ENCODE assay signal across 8 mouse cellular contexts in genomic region chr6:4457555-4457996, GRCm38 (mm10). TPM values are rescaled to one million over a fixed set of nuclear protein-coding genes. Genes with fewer than 3 reads are reported as not detected.
DNase-seq lines count a peak whose midpoint lies in the region; ATAC-seq and TF ChIP-seq lines count a peak whose summit lies in the region.

No protein-coding gene starts in this region.

- no peak overlapping the region for H3K27ac ChIP-seq in liver, postnatal 0 days (ENCODE audit: low read depth)
- peak overlapping the region; percentile 88 for H3K27ac ChIP-seq in embryonic facial prominence, embryonic 10.5 days (replicated peaks)
- peak overlapping the region; percentile 73 for H3K27ac ChIP-seq in heart, embryonic 15.5 days
- H3K27ac ChIP-seq in limb, embryonic 13.5 days, result peak overlapping the region; percentile 96

- H3K9me3 ChIP-seq in liver, postnatal 0 days (ENCODE audit: low read length), result no peaks in the 10 kb centered on the region
- H3K9me3 ChIP-seq in embryonic facial prominence, embryonic 10.5 days, result no peaks in the 10 kb centered on the region
- no peaks in the 10 kb centered on the region for H3K9me3 ChIP-seq in heart, embryonic 15.5 days (replicated peaks)
- no peaks in the 10 kb centered on the region for H3K9me3 ChIP-seq in limb, embryonic 13.5 days

- H3K4me1 ChIP-seq in liver, postnatal 0 days (ENCODE audit: insufficient read depth), result no peaks in the 10 kb centered on the region
- H3K4me1 ChIP-seq in embryonic facial prominence, embryonic 10.5 days, result peaks cover 37% of the 10 kb centered on the region
- H3K4me1 ChIP-seq in heart, embryonic 15.5 days (replicated peaks), result peaks cover 8% of the 10 kb centered on the region; the same call in 1 of the 2 replicates
- H3K4me1 ChIP-seq in limb, embryonic 13.5 days, result peaks cover 32% of the 10 kb centered on the region

- no peak overlapping the region for H3K9ac ChIP-seq in liver, postnatal 0 days (replicated peaks)
- H3K9ac ChIP-seq in heart, embryonic 15.5 days, result no peak overlapping the region
- H3K9ac ChIP-seq in limb, embryonic 13.5 days, result no peak overlapping the region

- no peak overlapping the region for H3K4me3 ChIP-seq in liver, postnatal 0 days (ENCODE audit: low read depth, low read length)
- no peak overlapping the region for H3K4me3 ChIP-seq in embryonic facial prominence, embryonic 10.5 days
- no peak overlapping the region for H3K4me3 ChIP-seq in heart, embryonic 15.5 days
- H3K4me3 ChIP-seq in limb, embryonic 13.5 days, result peak overlapping the region; percentile 16; the same call in 1 of the 2 replicates

- 32% methylated on average over 6 of the region's 6 CpGs for WGBS in liver, postnatal 0 days (ENCODE audit: insufficient replicate concordance)
- 12% methylated on average over 6 of the region's 6 CpGs for WGBS in embryonic facial prominence, embryonic 10.5 days
- 23% methylated on average over 6 of the region's 6 CpGs for WGBS in heart, embryonic 15.5 days
- WGBS in limb, embryonic 13.5 days, result 3% methylated on average over 6 of the region's 6 CpGs

- no peaks in the 10 kb centered on the region for H3K27me3 ChIP-seq in liver, postnatal 0 days (ENCODE audit: insufficient read depth, low read length)
- no peaks in the 10 kb centered on the region for H3K27me3 ChIP-seq in embryonic facial prominence, embryonic 10.5 days (replicated peaks; ENCODE audit: low read depth, poor library complexity, severe bottlenecking)
- no peaks in the 10 kb centered on the region for H3K27me3 ChIP-seq in heart, embryonic 15.5 days
- no peaks in the 10 kb centered on the region for H3K27me3 ChIP-seq in limb, embryonic 13.5 days

- TF ChIP-seq CTCF in liver, postnatal 0 days (IDR thresholded peaks at IDR 0.05; ENCODE audit: low read depth), result no peak

- no peak for ATAC-seq in liver, postnatal 0 days
- ATAC-seq in heart, embryonic 15.5 days (replicated peaks; ENCODE audit: insufficient number of reproducible peaks, insufficient read depth, low FRiP score, low read depth), result no peak
- ATAC-seq in limb, embryonic 13.5 days (ENCODE audit: low FRiP score, low read depth), result peak; percentile 93
- no peak for ATAC-seq in megakaryocyte-erythroid progenitor cell, adult 5-6 weeks (replicated peaks; ENCODE audit: low FRiP score, low TSS enrichment, poor library complexity, severe bottlenecking)

- H3K36me3 ChIP-seq in liver, postnatal 0 days (replicated peaks; ENCODE audit: insufficient read depth, low read length), result no peaks in the 10 kb centered on the region
- H3K36me3 ChIP-seq in embryonic facial prominence, embryonic 10.5 days (replicated peaks), result no peaks in the 10 kb centered on the region
- H3K36me3 ChIP-seq in heart, embryonic 15.5 days, result no peaks in the 10 kb centered on the region
- H3K36me3 ChIP-seq in limb, embryonic 13.5 days, result no peaks in the 10 kb centered on the region

- TF ChIP-seq EP300 in liver, postnatal 0 days (IDR thresholded peaks at IDR 0.05; ENCODE audit: low read depth), result no peak

- H3K4me2 ChIP-seq in liver, postnatal 0 days (ENCODE audit: low read depth, low read length), result no peak overlapping the region
- H3K4me2 ChIP-seq in heart, embryonic 15.5 days, result no peak overlapping the region
- H3K4me2 ChIP-seq in limb, embryonic 13.5 days (replicated peaks), result peak overlapping the region; percentile 53

- DNase-seq in liver, result peak; percentile 58
- no peak for DNase-seq in liver, postnatal 0 days
- DNase-seq in embryonic facial prominence, embryonic 10.5 days (ENCODE audit: low spot score), result peak; percentile 88
- peak; percentile 85 for DNase-seq in skeletal muscle tissue, adult 2 months (ENCODE audit: low read depth, low spot score)
- no peak for DNase-seq in T-cell, adult 2 months (ENCODE audit: low spot score)

RNA-seq across cellular contexts. Expression of gene Col1a2, which starts 47.0 kb away (rescaled TPM):
- polyA plus RNA-seq in liver, postnatal 0 days (2015; fragmentation: Nextera tagmentation; extraction: Ambion mirVana), result 21.9 and 24.8 TPM in 2 replicates
- 117 and 176 TPM in 2 replicates for polyA plus RNA-seq in embryonic facial prominence, embryonic 10.5 days (2016; fragmentation: Nextera tagmentation; extraction: Ambion mirVana)
- polyA plus RNA-seq in heart, embryonic 15.5 days (2015; fragmentation: Nextera tagmentation; extraction: Ambion mirVana), result 469 and 631 TPM in 2 replicates
- polyA plus RNA-seq in limb, embryonic 13.5 days (2015; fragmentation: Nextera tagmentation; extraction: Ambion mirVana), result 809 and 883 TPM in 2 replicates
- total RNA-seq in megakaryocyte-erythroid progenitor cell, adult 5-6 weeks (2014; fragmentation: Nextera tagmentation), result 0.26 and 0.37 TPM in 2 replicates
- total RNA-seq in megakaryocyte-erythroid progenitor cell, adult 5-6 weeks (2017), result 0.80 and 0.91 TPM in 2 replicates

Comparison
In these comparisons a context has a peak if more than half of its experiments do, and no peak if none do; other contexts are left out.
1. DNase-seq: peak in liver (single experiment), embryonic facial prominence, embryonic 10.5 days (single experiment) and skeletal muscle tissue, adult 2 months (single experiment); none in liver, postnatal 0 days (single experiment) and T-cell, adult 2 months (single experiment).